Mouse (Mus musculus): ENCODE results near the gene Pde11a. TPM values are rescaled to one million over a fixed set of nuclear protein-coding genes. Genes with fewer than 3 reads are reported as not detected.

Gene Pde11a
- polyA plus RNA-seq, 2 experiments, result 0.33 to 0.58 TPM

- DNase-seq (ENCODE audit: low spot score) (no peak), ATAC-seq (ENCODE audit: low FRiP score, low read depth) (no peak)
- no peak overlapping the region for H3K4me3 ChIP-seq (replicated peaks; ENCODE audit: low read length)
- H3K9me3 ChIP-seq (ENCODE audit: control insufficient read depth, low read length), result no peaks in the 10 kb centered on the region
- 22% methylated on average over 10 of the region's 10 CpGs for WGBS
- no peak for TF ChIP-seq POLR2A (IDR thresholded peaks at IDR 0.05; ENCODE audit: borderline replicate concordance, extremely low read depth, insufficient read depth, insufficient read length)
- H3K9ac ChIP-seq (ENCODE audit: low read depth, low read length, severe bottlenecking), result no peak overlapping the region
- H3K36me3 ChIP-seq (ENCODE audit: control insufficient read depth, insufficient read depth, low read length), result no peaks in the 10 kb centered on the region
- no peaks in the 10 kb centered on the region for H3K27me3 ChIP-seq (ENCODE audit: control insufficient read depth, insufficient read depth, low read length)
- H3K4me1 ChIP-seq (ENCODE audit: control insufficient read depth, insufficient read depth, low read length), result peaks cover 17% of the 10 kb centered on the region
- no peak overlapping the region for H3K27ac ChIP-seq (replicated peaks; ENCODE audit: low read depth, low read length)
- no peak overlapping the region for H3K4me2 ChIP-seq (replicated peaks; ENCODE audit: low read depth, low read length, severe bottlenecking)
Measured at GRCm38 (mm10) chr2:76068155-76068554, 270.4 kb downstream of the Pde11a start.

GRCm38 (mm10) chr2:76067144-76067543 is 271.4 kb downstream of the Pde11a start:
- Histone ChIP-seq H3K36me3 (ENCODE audit: control insufficient read depth, insufficient read depth, low read length) (no peaks in the 10 kb centered on the region), H3K27ac (replicated peaks; ENCODE audit: low read depth, low read length) (no peak overlapping the region), H3K4me1 (ENCODE audit: control insufficient read depth, insufficient read depth, low read length) (peaks cover 17% of the 10 kb centered on the region), H3K4me2 (replicated peaks; ENCODE audit: low read depth, low read length, severe bottlenecking) (no peak overlapping the region), H3K27me3 (ENCODE audit: control insufficient read depth, insufficient read depth, low read length) (no peaks in the 10 kb centered on the region), H3K9ac (ENCODE audit: low read depth, low read length, severe bottlenecking) (no peak overlapping the region), H3K9me3 (ENCODE audit: control insufficient read depth, low read length) (no peaks in the 10 kb centered on the region), H3K4me3 (replicated peaks; ENCODE audit: low read length) (no peak overlapping the region)
- no peak for DNase-seq (ENCODE audit: low spot score)
- WGBS, result 57% methylated on average over 4 of the region's 4 CpGs
- ATAC-seq (ENCODE audit: low FRiP score, low read depth), result no peak
- no peak for TF ChIP-seq POLR2A (IDR thresholded peaks at IDR 0.05; ENCODE audit: borderline replicate concordance, extremely low read depth, insufficient read depth, insufficient read length)

- ATAC-seq (ENCODE audit: low FRiP score, low read depth), result no peak
- H3K27me3 ChIP-seq (ENCODE audit: control insufficient read depth, insufficient read depth, low read length), result no peaks in the 10 kb centered on the region
- DNase-seq (ENCODE audit: low spot score), result no peak
- H3K4me3 ChIP-seq (replicated peaks; ENCODE audit: low read length), result no peak overlapping the region
- no peaks in the 10 kb centered on the region for H3K36me3 ChIP-seq (ENCODE audit: control insufficient read depth, insufficient read depth, low read length)
- no peak for TF ChIP-seq POLR2A (IDR thresholded peaks at IDR 0.05; ENCODE audit: borderline replicate concordance, extremely low read depth, insufficient read depth, insufficient read length)
- no peak overlapping the region for H3K4me2 ChIP-seq (replicated peaks; ENCODE audit: low read depth, low read length, severe bottlenecking)
- H3K9ac ChIP-seq (ENCODE audit: low read depth, low read length, severe bottlenecking), result no peak overlapping the region
- H3K4me1 ChIP-seq (ENCODE audit: control insufficient read depth, insufficient read depth, low read length), result peaks cover 20% of the 10 kb centered on the region
- WGBS, result 56% methylated on average over 7 of the region's 7 CpGs
- no peaks in the 10 kb centered on the region for H3K9me3 ChIP-seq (ENCODE audit: control insufficient read depth, low read length)
- H3K27ac ChIP-seq (replicated peaks; ENCODE audit: low read depth, low read length), result no peak overlapping the region
Measured at GRCm38 (mm10) chr2:76065292-76065691, 273.3 kb downstream of the Pde11a start.

- no peak for TF ChIP-seq POLR2A (IDR thresholded peaks at IDR 0.05; ENCODE audit: borderline replicate concordance, extremely low read depth, insufficient read depth, insufficient read length)
- ATAC-seq (ENCODE audit: low FRiP score, low read depth), result no peak
Measured at GRCm38 (mm10) chr2:76064078-76064477, 274.5 kb downstream of the Pde11a start.

GRCm38 (mm10) chr2:76060207-76060606 is 278.4 kb downstream of the Pde11a start:
- peaks cover 10% of the 10 kb centered on the region for H3K4me1 ChIP-seq (ENCODE audit: control insufficient read depth, insufficient read depth, low read length)
- TF ChIP-seq POLR2A (IDR thresholded peaks at IDR 0.05; ENCODE audit: borderline replicate concordance, extremely low read depth, insufficient read depth, insufficient read length), result no peak
- DNase-seq (ENCODE audit: low spot score) (no peak), ATAC-seq (ENCODE audit: low FRiP score, low read depth) (peak; percentile 27; the same call in 1 of the 2 replicates)
- H3K36me3 ChIP-seq (ENCODE audit: control insufficient read depth, insufficient read depth, low read length), result no peaks in the 10 kb centered on the region
- H3K4me3 ChIP-seq (replicated peaks; ENCODE audit: low read length), result no peak overlapping the region
- H3K27ac ChIP-seq (replicated peaks; ENCODE audit: low read depth, low read length), result no peak overlapping the region
- no peak overlapping the region for H3K4me2 ChIP-seq (replicated peaks; ENCODE audit: low read depth, low read length, severe bottlenecking)
- no peaks in the 10 kb centered on the region for H3K27me3 ChIP-seq (ENCODE audit: control insufficient read depth, insufficient read depth, low read length)
- no peaks in the 10 kb centered on the region for H3K9me3 ChIP-seq (ENCODE audit: control insufficient read depth, low read length)
- H3K9ac ChIP-seq (ENCODE audit: low read depth, low read length, severe bottlenecking), result no peak overlapping the region
- WGBS, result 40% methylated on average over 3 of the region's 3 CpGs

More at GRCm38 (mm10) chr2:76064078-76064477, 274.5 kb downstream of the Pde11a start:
- peak; percentile 33 for DNase-seq (ENCODE audit: low spot score)
- no peaks in the 10 kb centered on the region for H3K27me3 ChIP-seq (ENCODE audit: control insufficient read depth, insufficient read depth, low read length)
- 81% methylated on average over 5 of the region's 5 CpGs for WGBS
- H3K27ac ChIP-seq (replicated peaks; ENCODE audit: low read depth, low read length), result no peak overlapping the region
- H3K36me3 ChIP-seq (ENCODE audit: control insufficient read depth, insufficient read depth, low read length), result no peaks in the 10 kb centered on the region
- H3K4me3 ChIP-seq (replicated peaks; ENCODE audit: low read length), result no peak overlapping the region
- no peak overlapping the region for H3K4me2 ChIP-seq (replicated peaks; ENCODE audit: low read depth, low read length, severe bottlenecking)
- H3K9me3 ChIP-seq (ENCODE audit: control insufficient read depth, low read length), result no peaks in the 10 kb centered on the region
- H3K9ac ChIP-seq (ENCODE audit: low read depth, low read length, severe bottlenecking), result no peak overlapping the region
- H3K4me1 ChIP-seq (ENCODE audit: control insufficient read depth, insufficient read depth, low read length), result peaks cover 17% of the 10 kb centered on the region

- WGBS, result 13% methylated on average over 10 of the region's 10 CpGs
- Histone ChIP-seq H3K27ac (replicated peaks; ENCODE audit: low read depth, low read length) (peak overlapping the region; percentile 22; the same call in 1 of the 2 replicates), H3K9ac (ENCODE audit: low read depth, low read length, severe bottlenecking) (no peak overlapping the region), H3K27me3 (ENCODE audit: control insufficient read depth, insufficient read depth, low read length) (no peaks in the 10 kb centered on the region), H3K36me3 (ENCODE audit: control insufficient read depth, insufficient read depth, low read length) (no peaks in the 10 kb centered on the region), H3K4me2 (replicated peaks; ENCODE audit: low read depth, low read length, severe bottlenecking) (0 out of 2 replicates have a peak overlapping the region, but pooled peaks have one; percentile 4), H3K4me1 (ENCODE audit: control insufficient read depth, insufficient read depth, low read length) (peaks cover 10% of the 10 kb centered on the region), H3K9me3 (ENCODE audit: control insufficient read depth, low read length) (no peaks in the 10 kb centered on the region), H3K4me3 (replicated peaks; ENCODE audit: low read length) (no peak overlapping the region)
- DNase-seq (ENCODE audit: low spot score) (peak; percentile 52), ATAC-seq (ENCODE audit: low FRiP score, low read depth) (peak; percentile 71; the same call in 1 of the 2 replicates)
- no peak for TF ChIP-seq POLR2A (IDR thresholded peaks at IDR 0.05; ENCODE audit: borderline replicate concordance, extremely low read depth, insufficient read depth, insufficient read length)
Measured at GRCm38 (mm10) chr2:76059595-76059994, 279.0 kb downstream of the Pde11a start.
